Mouse (Mus musculus) frontal cortex, adult (tissue): Measurements from ENCODE around the gene Syne1.
A peak's percentile ranks its signal among the peaks of the same experiment; 100 is the strongest.

ENCODE experiments used
- ATAC-seq: cut with Nextera tagmentation; 2 replicates; pipeline ENCODE4 v1.9.2; 2017; ENCODE audit warnings: mild to moderate bottlenecking, moderate library complexity, mixed read lengths; ENCODE audit not compliant: low TSS enrichment

Syne1 gene

GRCm38 (mm10) chr10:5439802-5440350 lies 111.4 kb downstream of the Syne1 start:
- no peak for ATAC-seq

GRCm38 (mm10) chr10:5437766-5438165 lies 113.5 kb downstream of the Syne1 start:
- peak; percentile 93 for ATAC-seq

- no peak for ATAC-seq
Measured at GRCm38 (mm10) chr10:5423984-5424383, 127.3 kb downstream of the Syne1 start.

- ATAC-seq = peak; percentile 78
Measured at GRCm38 (mm10) chr10:5415730-5416129, 135.6 kb downstream of the Syne1 start.

GRCm38 (mm10) chr10:5384131-5384776 lies 167.0 kb downstream of the Syne1 start:
- peak; percentile 31; the same call in 1 of the 2 replicates for ATAC-seq

GRCm38 (mm10) chr10:5381536-5381935 lies 169.7 kb downstream of the Syne1 start:
- no peak for ATAC-seq

- peak; percentile 98 for ATAC-seq
Measured at GRCm38 (mm10) chr10:5378969-5379368, 172.3 kb downstream of the Syne1 start.

- ATAC-seq = peak; percentile 23; the same call in 1 of the 2 replicates
Measured at GRCm38 (mm10) chr10:5369599-5369998, 181.7 kb downstream of the Syne1 start.

GRCm38 (mm10) chr10:5368266-5368665 lies 183.0 kb downstream of the Syne1 start:
- peak; percentile 59 for ATAC-seq

- ATAC-seq = peak; percentile 77
Measured at GRCm38 (mm10) chr10:5367465-5368011, 183.7 kb downstream of the Syne1 start.

- peak; percentile 56 for ATAC-seq
Measured at GRCm38 (mm10) chr10:5360560-5360959, 190.7 kb downstream of the Syne1 start.

- ATAC-seq = peak; percentile 83
Measured at GRCm38 (mm10) chr10:5356614-5357013, 194.7 kb downstream of the Syne1 start.

GRCm38 (mm10) chr10:5353390-5353789 lies 197.9 kb downstream of the Syne1 start:
- no peak for ATAC-seq

GRCm38 (mm10) chr10:5346911-5347310 lies 204.4 kb downstream of the Syne1 start:
- ATAC-seq = no peak

- ATAC-seq = no peak
Measured at GRCm38 (mm10) chr10:5343211-5343610, 208.1 kb downstream of the Syne1 start.

GRCm38 (mm10) chr10:5336394-5336793 lies 214.9 kb downstream of the Syne1 start:
- ATAC-seq = no peak

- ATAC-seq = peak; percentile 28
Measured at GRCm38 (mm10) chr10:5332801-5333200, 218.5 kb downstream of the Syne1 start.

GRCm38 (mm10) chr10:5326716-5327115 lies 224.6 kb downstream of the Syne1 start:
- ATAC-seq = no peak

- no peak for ATAC-seq
Measured at GRCm38 (mm10) chr10:5323741-5324395, 227.4 kb downstream of the Syne1 start.

GRCm38 (mm10) chr10:5322562-5322961 lies 228.7 kb downstream of the Syne1 start:
- ATAC-seq = no peak

GRCm38 (mm10) chr10:5317602-5318001 lies 233.7 kb downstream of the Syne1 start:
- peak; percentile 91 for ATAC-seq

GRCm38 (mm10) chr10:5312437-5312836 lies 238.8 kb downstream of the Syne1 start:
- ATAC-seq = no peak
